Mouse (Mus musculus) T-helper 17 cell (primary cell): Measurements from ENCODE around the gene Sept8.

ENCODE experiments used
- in situ Hi-C, 2 experiments: fragments of 300-600 bp; cut with MboI, MseI; formaldehyde crosslinking; loops; 1 replicate in 1 of 2; 2 replicates in 1 of 2; pipeline ENCODE4 v1.15.1; 2025; ENCODE audit warnings: high pct_unique_total_duplicates in 2 of 2

The Sept8 gene

DNA sequence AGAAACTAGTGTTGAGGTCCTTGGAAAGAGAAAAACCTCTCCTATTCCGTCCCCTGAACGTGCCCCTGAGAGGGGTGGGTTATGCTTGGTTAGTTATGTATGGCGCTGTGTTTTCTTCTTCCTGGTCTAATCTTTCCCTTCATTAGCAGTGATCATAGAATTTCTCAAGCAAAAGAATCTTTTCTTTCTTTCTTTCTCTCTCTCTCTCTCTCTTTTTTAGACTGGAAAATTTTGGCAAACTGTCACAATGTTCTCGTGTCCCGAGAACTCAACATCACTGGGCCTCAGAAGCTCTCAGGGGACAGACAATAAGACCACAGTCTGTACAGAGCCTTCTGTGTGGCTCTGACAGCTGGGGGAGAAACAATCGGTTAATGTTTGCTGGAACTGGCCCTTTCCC lies 23.6 kb upstream of the Sept8 start:
- in situ Hi-C loops, result no loop called here

DNA sequence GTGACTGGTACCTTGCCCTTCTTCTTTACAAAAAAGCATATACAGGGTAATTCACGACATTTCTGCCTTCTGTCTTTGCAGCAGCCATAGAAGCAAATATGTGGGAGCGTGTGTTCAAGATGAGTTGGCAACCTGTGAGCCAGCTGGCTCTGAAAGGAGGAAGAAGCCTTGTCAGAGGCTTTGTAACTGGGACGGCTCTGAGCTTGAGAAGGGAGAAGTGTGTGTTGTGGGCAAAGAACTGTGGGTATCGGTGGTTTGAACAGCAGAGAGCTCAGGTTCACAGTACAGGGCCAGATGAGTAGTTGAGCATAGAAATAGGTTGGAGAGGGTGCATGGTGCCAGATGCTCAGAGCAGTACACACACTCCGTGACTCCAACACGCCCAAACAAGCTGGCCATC lies 22.1 kb upstream of the Sept8 start:
- in situ Hi-C loops, result no loop called here

DNA sequence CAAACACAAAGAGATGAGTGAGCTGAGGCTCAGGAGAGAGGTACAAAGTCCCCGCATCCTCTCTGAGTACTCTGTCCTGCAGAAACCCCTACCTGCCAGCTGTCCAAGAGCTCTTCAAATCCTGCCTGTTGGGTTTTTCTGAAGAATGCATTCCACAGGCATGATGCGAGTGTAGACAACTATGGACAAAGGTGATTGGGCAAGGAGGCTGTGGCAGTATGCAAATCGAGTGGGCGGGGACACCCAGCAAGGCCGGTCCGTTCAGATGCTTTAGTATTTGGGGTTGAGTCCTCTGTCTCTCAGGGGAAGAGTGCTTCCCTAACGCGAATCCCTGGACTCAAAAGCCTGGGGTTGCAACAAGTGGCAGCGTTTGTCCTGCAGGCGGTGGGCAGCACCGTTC lies 18.5 kb upstream of the Sept8 start:
- in situ Hi-C loops, result no loop called here

DNA sequence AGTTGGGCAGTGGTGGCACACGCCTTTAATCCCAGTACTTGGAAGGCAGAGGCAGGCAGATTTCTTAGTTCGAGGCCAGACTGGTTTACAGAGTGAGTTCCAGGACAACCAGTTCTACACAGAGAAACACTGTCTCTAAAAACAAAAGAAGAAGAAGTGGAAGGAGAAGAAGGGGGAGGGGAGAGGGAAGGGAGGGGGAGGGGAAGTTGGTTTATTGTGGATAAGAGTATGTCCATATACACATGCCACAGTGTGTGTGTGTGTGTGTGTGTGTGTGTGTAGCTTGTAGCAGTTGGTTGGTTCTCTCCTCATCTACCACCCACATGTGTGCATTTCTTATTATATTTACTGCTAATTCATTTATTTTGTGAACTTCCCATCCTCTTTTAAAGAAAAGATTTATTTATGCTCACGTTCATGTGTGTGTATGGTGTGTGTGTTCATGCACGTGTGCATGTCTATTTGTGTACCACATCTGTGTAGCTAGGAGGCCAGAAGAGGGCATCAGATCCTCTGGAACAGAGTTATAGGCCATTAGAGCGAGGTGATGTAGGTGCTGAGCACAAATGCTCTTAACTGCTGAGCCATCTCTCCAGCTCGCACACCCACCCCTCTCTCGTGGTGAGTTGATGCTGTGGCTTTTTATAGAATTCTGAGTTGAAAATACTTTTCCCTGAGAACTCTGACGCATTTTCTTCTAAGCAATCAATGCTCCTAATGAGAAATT lies 16.9 kb upstream of the Sept8 start:
- in situ Hi-C loops, result no loop called here

DNA sequence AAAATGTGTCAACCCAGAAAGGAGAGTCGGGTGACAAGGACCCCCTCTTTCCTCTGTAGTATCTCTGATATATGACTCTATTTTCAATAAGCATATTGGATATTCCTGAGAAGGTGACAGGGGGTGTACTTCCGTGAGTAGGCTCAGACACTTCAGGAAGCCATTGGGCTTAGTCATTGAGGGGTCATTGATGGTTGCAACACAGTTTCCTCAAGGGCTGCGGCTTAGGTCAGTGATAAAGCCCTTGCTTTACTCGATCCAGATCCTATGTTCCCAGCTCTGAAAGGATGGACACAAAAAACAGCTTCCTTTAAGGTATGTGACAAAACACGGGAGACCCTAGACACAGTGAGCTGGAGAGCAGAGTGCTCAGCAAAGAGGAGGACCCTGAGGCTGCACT lies 15.3 kb upstream of the Sept8 start:
- in situ Hi-C loops, result no loop called here

DNA sequence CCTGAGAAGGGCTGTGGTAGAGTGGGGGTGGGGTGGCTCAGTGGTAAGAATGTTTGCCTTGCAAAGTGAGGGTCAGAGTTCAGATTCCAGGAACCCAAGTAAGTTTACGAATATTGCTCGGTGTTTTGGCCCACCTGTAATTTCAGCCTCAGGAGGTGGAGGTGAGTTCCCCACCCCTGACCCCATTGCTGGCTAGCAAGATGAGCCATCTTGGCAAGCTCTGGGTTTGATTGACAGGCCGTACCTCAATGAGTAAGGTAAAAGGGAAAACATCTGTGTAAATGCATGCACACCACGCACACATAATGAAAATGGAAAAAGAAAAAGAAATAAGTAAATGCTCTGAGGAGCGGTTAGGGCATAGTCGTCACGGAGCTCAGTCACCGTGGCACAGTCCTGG lies 14.7 kb upstream of the Sept8 start:
- in situ Hi-C loops, result no loop called here

DNA sequence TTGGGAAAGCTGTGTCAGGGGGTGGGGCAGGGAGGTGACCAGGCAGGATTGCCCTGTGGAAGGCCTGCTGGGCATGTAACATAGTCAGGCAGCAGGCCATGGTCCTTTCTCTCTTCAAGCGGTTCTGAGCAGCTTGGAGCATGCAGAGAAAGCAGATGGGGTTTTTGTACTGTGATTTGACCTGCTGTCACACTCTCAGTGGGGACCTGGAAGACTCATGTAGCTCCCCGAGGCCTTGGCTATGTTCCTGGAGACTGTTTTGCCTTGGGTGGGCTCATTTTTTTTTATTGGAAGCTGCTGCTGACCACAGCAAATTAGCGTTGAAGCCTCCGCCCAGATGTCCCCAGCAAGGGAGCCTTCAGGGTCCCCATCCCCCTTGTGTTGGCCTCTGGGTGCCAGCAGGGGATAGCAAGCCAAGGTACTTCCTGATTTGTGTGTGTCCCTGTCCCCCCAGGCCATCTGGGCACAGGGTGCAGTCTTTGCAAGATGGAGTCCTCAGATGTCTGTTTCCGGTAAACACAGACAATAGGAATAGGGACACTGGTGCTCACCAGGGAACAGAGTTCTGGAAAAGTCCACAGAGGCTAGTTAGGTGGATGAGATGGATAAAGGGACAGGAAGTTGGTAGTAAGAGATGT lies 13.9 kb upstream of the Sept8 start:
- in situ Hi-C loops, result no loop called here

DNA sequence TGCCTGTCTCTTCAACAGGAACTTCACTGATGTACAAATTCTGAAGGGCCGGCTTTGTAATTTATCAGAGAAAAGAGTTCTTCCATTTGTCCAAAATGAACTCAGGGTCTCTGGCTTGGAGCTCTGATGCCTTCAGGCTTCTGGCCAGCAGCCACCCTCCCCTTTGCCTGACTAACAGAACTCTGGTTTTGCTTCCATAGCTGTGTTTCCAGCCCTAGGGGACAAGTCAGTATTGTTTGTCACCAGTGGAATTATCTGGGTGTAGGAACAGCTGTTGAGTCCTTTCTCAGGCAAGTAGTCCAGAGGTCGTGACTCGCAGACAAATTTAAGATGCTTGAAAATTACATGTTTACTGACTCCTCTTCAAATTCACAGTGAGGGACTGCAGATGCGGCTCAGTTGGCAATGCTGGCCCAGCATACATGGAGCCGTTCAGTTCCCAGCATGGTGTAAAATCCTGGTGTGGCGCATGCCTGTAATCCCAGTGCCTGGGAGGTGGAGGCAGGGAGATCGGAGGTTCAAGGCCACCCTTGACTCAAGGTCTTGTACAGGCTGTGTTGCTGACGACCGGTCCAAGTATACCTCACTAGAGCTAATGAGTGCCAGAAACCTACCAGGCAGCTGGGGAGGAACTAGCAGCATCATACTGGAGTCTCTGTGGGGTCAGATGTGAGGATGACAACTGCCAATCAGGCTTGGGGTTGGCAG lies 11.8 kb upstream of the Sept8 start:
- in situ Hi-C loops, result no loop called here

DNA sequence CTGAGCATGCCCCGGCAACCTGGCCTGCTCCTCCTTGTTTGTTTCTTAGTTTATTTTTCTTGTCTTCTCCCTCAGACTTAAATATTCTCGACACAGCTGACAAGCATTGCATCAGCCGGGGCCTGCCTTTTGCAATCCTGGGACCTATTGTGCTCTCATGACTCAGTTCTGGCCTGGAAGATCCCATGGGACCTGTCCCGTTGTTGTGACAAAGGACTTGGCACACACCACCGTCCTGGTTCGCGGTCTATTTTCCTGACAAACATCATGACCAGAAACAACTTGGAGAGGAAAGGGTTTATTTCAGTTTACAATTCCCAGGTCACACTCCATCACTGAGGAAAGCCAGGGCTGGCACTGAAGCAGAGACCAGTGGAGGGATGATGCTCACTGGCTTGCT lies 10.9 kb upstream of the Sept8 start:
- in situ Hi-C loops, result no loop called here

DNA sequence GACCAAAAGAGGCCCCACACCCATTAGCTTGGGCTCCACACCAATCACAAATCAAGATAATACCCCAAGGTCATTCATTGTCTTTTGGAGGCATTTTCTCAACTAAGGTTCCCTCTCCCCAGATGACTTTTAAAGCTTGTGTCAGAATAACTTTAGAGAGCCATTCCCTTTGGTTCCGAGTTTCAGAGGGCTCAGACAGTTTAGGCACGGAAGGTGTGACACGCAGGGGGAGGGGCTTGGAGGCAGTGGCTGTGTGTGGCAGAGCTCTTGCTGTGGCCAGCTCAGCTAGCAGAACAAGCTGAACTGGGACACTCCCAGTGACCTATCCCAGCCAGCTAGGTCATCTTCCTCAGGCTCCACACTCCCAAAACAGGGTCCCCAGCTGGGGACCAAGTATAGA lies 10.5 kb upstream of the Sept8 start:
- in situ Hi-C loops, result no loop called here

DNA sequence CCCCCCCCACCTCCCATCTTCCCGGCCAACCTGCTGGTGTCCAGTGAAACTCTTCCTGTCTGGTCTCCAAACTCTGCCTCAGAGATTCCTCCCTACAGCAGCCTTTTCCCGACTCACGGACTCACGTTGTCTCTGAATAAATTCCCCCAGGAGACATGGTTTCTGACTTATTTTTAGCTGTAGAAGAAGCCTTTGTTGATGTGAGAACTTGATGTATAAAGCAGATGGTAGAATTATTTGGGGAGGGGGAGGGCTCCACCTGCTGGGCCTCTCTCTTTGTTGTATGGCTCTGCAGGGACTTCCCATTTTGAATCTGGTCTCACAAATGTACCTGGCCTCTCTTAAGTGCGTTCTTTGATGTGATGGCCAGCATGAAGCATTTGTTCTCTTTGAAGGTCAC lies 8.7 kb upstream of the Sept8 start:
- in situ Hi-C loops, result no loop called here

DNA sequence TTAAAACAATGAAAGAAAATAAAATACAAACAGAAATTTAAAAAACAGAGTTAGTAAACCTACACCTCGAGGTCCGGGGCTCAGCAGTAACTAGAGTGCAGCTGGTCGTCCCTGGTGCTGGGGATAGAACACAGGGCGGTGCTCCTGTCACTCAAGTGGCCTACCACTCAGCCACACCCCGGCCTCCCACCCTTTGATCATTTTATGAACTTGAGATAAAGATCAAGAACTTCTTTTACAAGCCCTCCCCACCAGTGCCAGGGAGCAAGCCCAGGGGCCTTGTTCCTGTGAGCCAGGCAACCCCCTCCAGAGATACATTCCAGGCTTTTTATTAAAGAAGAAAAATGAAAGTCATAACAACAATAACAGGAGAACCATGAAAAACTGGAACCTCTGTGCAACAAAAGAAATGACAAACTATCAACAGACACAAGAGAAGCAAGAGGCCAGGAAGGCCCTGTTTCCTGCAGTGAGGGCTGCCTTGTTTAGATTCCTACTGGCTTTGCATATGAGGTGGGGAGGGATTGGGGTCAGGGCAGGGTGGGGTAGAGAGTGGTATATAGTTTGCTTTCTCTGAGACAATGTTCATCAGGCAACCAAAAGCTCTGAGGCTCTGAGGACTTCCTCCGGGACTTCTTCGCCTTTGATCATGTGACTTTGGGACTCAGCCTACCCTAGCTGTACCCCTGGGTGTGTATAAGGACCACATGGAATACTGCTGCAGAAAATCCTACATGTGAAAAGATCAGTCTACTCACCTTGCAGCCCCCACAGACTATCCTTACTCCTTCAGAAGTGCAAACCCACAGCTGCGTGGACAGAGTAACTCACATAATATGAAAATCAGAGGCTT lies 2.1 kb upstream of the Sept8 start:
- in situ Hi-C loops, result no loop called here

DNA sequence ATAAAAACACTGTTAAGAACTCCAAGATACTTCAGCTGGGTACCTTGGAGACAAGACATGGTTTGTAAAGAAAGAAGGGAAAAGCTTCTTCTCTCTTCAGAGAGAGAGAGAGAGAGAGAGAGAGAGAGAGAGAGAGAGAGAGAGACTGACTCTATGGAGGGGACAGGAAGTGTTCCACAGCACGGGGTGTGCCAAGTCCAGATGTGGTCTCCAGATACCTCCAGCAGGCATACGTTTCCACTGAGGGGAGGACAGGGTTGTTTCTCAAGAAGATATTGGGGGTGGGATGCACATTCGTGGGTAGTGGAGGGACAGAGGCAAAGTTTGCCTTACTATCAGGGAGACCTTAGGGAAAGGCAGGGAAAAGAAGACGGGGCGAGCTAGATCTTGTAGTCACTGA lies 298 bp upstream of the Sept8 start:
- in situ Hi-C loops, result no loop called here

DNA sequence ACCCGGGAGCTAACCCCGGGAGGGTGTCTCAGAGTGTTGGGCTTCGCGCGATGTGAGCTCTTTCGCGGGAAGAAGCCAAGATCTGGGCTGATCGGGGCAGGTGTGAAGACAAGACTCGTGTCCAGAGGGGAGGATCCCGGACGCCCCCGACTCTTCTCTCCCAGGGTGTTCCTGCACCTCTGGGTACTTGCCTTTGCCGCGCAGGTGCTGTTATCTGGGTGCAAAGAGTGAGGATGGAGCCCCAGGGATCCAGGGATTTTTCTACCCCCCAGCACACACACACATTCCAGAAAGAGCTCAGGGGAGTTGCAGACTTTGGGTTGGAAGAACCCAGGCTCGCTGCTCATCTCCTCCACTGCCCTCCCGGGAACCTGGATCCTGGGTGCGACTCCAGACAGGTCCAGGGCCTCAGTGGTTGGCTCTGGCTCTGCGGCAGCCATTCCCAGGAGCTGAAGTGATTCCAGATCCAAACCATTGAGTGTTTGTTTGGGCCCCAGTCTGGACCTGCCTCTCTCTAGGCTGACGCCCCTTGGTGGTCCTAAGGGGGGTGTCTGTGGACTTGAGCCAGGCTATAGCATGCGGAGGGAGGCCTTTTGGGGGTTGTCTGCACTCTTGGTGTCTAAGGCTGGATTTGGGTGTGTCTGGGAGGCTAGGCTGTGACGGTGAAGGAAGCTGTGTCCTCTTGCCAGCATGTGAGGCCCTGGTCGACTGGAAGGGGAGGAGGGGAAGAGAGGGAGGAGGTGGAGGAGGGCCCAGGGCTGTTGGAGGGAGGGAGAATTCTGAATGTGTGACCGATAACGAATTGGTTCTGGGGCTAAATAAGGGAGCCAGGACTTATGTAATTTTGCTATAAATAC lies 1.3 kb downstream of the Sept8 start:
- in situ Hi-C loops, result no loop called here

DNA sequence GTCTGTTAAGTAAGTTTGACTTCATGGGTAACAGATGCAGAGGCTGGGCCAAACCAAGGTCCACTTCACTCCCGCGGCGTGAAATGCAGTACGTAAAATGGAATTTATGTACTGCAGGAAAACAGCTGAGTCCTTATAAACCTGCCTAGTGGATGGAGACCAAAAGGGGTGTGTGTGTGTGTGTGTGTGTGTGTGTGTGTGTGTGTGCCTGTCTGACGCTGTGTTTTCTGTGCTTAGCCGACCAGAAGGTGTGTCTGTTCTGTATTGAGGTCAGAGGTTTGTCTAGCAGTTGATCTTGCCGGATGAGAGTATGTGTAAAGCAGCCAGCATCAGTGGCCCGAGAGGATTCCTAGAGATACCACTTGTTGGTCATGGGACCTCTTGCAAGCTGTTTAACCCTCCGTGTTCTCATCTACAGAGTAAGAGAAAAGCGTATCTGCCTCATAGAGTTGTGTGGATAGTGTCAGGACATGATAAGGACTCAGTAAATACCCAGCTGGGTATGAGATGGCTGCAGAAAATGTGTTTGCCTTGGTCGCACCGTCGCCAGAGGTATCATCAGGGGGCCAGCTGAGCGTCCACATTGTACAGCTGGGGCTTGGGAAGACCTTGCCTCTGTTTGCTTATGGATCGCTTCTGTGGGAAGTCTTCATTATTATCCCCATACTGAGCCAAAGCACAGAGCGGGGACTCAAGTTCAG lies 2.2 kb downstream of the Sept8 start:
- in situ Hi-C loops, result no loop called here

DNA sequence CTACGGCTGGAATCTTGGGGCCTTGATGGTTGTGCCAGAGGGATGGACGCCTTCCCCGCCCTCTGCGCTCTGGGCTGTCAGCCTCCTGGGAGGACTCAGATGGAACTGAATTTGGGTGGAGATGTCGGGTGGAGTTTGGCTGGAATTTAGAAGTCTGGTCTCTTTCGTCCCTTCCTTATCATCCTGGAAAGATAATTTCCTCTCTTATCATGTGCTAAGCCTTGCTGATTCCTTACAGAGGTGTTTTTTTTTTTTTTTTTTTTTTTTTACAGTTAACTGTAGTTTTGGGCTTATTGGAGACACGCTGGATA lies 2.7 kb downstream of the Sept8 start:
- in situ Hi-C loops, result no loop called here

DNA sequence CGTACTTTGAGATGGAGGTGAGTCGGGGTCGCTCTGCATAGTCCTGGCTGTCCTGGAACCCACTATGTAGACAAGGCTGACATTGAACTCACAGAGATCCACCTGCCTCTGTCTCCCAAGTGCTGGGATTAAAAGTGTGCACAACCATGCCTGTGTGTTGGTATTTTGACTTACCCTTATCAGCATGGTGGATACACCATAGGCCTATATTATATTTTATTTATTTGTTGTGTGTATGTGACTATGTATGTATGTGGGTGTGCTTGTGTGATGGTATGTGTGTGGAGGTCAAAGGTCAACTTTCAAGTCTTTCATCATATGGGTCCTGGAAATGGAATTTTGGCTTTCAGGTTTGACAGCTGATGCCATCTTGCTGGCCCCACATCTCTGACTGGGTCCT lies 3.3 kb downstream of the Sept8 start:
- in situ Hi-C loops, result no loop called here

DNA sequence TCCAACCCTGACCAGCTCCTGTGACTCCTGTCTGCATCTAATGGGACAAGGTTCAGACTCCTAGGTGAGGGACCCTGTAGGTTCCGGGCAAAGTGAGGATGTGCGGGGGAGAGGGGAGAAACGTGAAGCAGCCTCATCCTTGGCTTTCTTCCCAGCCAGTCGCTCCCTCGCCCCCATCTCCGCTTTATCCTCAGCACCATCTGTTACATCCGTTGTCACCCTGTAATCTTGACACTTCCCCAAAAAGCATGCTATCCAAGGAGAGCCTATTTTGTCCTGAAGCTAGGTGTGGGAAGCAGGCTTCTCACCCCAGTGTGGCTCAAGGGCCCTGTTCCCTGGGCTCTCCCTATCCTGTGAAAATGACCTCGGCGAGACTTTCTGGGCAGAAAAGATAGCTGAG lies 3.9 kb downstream of the Sept8 start:
- in situ Hi-C loops, result no loop called here

DNA sequence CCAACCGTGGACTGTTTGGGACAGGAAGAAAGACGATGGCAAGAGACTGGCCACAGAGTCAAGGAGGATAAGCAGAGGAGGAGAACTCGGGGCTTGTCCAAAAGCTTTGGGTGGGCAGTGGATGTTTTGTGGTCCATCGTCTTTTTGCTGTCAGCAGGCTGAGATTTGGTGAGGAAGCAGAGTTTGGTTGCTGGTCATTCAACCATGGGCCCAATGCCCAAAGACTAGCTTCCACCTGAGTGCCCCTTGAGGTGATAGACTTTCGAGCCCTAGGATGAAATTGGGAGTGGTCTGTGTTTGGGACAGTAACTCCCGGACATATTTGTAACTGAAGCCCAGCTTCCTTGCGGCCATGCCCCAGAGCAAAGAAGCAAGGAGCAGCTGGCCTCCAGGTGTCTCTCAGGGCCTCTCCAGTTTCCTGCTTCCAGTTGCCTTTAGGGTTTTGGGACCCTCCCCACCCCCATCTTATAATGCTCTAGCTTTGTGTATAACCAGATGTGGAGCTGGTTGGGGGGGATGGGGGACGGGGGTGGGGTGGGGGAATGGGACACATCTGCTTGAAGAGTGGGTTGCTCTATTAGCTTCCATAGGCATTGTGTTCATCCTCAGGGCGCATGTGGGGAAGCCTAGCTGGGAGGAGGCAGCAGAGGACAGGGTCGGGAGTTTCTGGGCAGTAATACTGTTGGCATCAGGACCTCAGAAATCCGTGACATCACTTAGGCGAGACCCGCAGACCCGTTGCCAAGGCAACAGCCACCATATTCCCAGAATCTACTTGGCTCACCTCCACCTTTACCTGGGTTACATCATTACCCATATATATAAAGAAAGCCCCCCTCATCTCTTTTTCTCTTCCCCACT lies 4.7 kb downstream of the Sept8 start:
- in situ Hi-C loops, result no loop called here

DNA sequence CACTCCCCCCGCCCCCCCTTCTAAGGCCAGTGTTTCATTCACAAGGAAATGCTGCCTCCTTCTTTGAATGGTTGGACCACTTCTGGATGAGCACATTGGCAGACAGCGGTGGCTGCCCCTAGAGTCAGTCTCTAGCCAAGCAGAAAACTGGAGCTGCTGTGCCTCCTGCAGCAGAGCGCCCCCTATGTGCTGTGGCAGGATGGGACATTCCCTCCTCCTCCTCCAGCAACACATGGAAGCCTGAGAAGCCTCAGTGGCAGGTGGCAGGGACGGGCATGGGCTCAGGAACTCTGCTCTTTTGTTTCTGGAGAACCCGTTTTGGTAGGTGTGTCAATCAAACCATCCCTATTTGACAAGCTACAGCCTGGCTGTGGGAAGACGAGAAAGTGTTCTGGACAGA lies 5.8 kb downstream of the Sept8 start:
- in situ Hi-C loops, result no loop called here
